Mouse (Mus musculus): ENCODE data around the gene Gcdh.
A peak's percentile ranks its signal among the peaks of the same experiment; 100 is the strongest.

The Gcdh gene

GRCm38 (mm10) chr8:84872309-84872965, 21.3 kb downstream of the Gcdh start:
- peak; percentile 27 for DNase-seq (ENCODE audit: low spot score)

GRCm38 (mm10) chr8:84871376-84872308, 22.1 kb downstream of the Gcdh start, which contains the start of gene Syce2:
Gene Syce2, plus strand, starts transcription at chr8:84872111.
- DNase-seq (ENCODE audit: low spot score), result peak; percentile 74

- DNase-seq (ENCODE audit: low spot score), result peak; percentile 87
Observed at GRCm38 (mm10) chr8:84856864-84857441, 36.8 kb downstream of the Gcdh start, which contains the start of gene Farsa. Gene Farsa, plus strand, starts transcription at chr8:84856989.

- no peak for DNase-seq (ENCODE audit: low spot score)
Observed at GRCm38 (mm10) chr8:84856434-84856833, 37.3 kb downstream of the Gcdh start.

- no peak for DNase-seq (ENCODE audit: low spot score)
Observed at GRCm38 (mm10) chr8:84847684-84848435, 45.9 kb downstream of the Gcdh start.

GRCm38 (mm10) chr8:84846722-84847572, 46.8 kb downstream of the Gcdh start, which contains the start of gene Calr:
Gene Calr, minus strand, starts transcription at chr8:84846934.
- DNase-seq (ENCODE audit: low spot score), result peak; percentile 96

GRCm38 (mm10) chr8:84846094-84846721, 47.5 kb downstream of the Gcdh start:
- no peak for DNase-seq (ENCODE audit: low spot score)

GRCm38 (mm10) chr8:84845355-84846093, 48.2 kb downstream of the Gcdh start:
- DNase-seq (ENCODE audit: low spot score), result no peak

GRCm38 (mm10) chr8:84844397-84845070, 49.2 kb downstream of the Gcdh start:
- DNase-seq (ENCODE audit: low spot score), result no peak

GRCm38 (mm10) chr8:84841514-84841913, 52.2 kb downstream of the Gcdh start:
- no peak for DNase-seq (ENCODE audit: low spot score)

GRCm38 (mm10) chr8:84840248-84840999, 53.3 kb downstream of the Gcdh start, which contains the start of gene Rad23a:
Gene Rad23a, minus strand, starts transcription at chr8:84840665.
- DNase-seq (ENCODE audit: low spot score), result peak; percentile 82

- DNase-seq (ENCODE audit: low spot score), result no peak
Observed at GRCm38 (mm10) chr8:84839875-84840247, 53.9 kb downstream of the Gcdh start.

GRCm38 (mm10) chr8:84839411-84839810, 54.3 kb downstream of the Gcdh start:
- no peak for DNase-seq (ENCODE audit: low spot score)

GRCm38 (mm10) chr8:84838513-84838912, 55.2 kb downstream of the Gcdh start:
- DNase-seq (ENCODE audit: low spot score), result no peak

- DNase-seq (ENCODE audit: low spot score), result no peak
Observed at GRCm38 (mm10) chr8:84837912-84838470, 55.7 kb downstream of the Gcdh start.

- DNase-seq (ENCODE audit: low spot score), result no peak
Observed at GRCm38 (mm10) chr8:84837149-84837911, 56.4 kb downstream of the Gcdh start.
